Mouse (Mus musculus): ENCODE data around the gene Erc1.

GRCm38 (mm10) chr6:119674201-119674810 is 173.7 kb downstream of the Erc1 start:
- TF ChIP-seq CTCF (IDR thresholded peaks at IDR 0.05; ENCODE audit: low read depth), result no peak
- TF ChIP-seq EP300 (optimal IDR thresholded peaks at IDR 0.05), result no peak

Data from stomach, postnatal 0 days (tissue).